Mouse (Mus musculus): ENCODE data around the gene Gm906. TPM values are rescaled to one million over a fixed set of nuclear protein-coding genes. Genes with fewer than 3 reads are reported as not detected.
"Not testable (repeated sequence)": the region's sequence is repeated elsewhere in the genome, so short reads cannot be mapped to it uniquely, and the experiment has no call there.

Gene Gm906
- total RNA-seq (2021) = not detected
- long read RNA-seq, experiment 1 = 0 reads
- long read RNA-seq, experiment 2 = 0 reads

GRCm38 (mm10) chr13:50250208-50250607 lies at the start of gene Gm906:
TSS of gene Gm906 (minus strand) at chr13:50250308.
- DNase-seq; H3K27ac ChIP-seq; H3K4me3 ChIP-seq; intact Hi-C loops (cut with DNase I): not testable (repeated sequence)

DNA sequence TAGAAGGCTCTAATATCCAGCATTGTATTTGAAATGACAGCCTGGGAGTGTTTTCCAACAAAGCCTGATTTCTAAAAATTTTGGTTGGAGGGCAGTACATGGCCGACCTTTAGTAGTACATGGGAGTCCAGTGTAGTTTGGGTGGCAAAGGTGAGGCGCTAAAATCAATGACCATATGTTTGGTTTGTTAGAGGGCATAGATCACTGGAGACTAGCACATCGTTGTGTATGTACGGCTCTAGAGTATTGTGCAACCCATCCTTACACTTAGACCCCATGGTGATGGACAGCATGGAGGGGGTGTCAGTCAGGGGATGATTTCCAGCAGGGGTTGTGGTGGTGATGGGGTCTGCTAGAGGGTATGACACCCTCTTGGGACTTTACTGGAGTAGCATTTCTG lies 33.2 kb upstream of the Gm906 start:
- H3K27ac ChIP-seq; DNase-seq; H3K4me3 ChIP-seq; intact Hi-C loops (cut with DNase I): not testable (repeated sequence)

DNA sequence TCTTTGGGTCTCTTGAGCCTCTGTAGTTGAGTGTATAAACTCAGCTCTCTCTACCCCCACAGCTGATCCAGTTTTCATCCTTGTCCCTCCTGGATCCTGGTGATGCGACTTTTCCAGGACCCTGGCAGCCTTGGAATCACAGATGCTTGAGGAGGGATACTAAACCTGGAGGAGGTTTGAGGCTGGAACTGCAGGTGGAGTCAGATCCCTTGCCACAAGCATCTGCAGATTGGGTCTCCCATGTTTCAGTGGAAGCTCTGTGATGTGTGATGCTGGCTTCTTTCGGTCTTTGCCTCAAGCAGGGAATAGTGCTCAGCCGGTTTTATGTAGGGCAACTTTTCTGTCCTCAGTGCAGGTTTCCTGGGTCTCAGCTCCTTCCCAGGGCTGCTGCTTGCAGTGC lies 13.6 kb downstream of the Gm906 start:
- no peak for DNase-seq
- no peak overlapping the region for H3K4me3 ChIP-seq
- TF ChIP-seq CTCF (IDR thresholded peaks at IDR 0.05) = no peak
- H3K27ac ChIP-seq = no peak overlapping the region
- intact Hi-C loops (cut with DNase I) = no loop called here

DNA sequence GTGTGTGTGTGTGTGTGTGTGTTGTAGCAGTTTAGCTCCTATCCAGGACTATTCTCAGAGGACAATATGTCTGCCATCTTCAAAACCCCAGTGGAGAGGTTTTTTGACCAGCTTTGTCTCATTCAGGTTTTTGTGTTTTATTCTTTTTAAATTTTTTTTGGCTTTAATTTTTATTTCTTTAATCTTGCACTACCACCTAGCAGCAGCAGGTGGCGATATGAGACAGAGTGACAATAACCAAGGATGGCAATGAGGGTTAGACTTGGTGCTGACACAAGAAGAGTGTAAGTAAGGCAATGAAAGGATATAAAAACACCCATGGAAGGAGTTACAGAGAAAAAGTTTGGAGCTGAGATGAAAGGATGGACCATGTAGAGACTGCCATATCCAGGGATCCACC lies 38.3 kb downstream of the Gm906 start:
- TF ChIP-seq CTCF (IDR thresholded peaks at IDR 0.05) = peak; percentile 66
- H3K27ac ChIP-seq; H3K4me3 ChIP-seq; intact Hi-C loops (cut with DNase I): not testable (repeated sequence)
- DNase-seq = peak; percentile 20

- intact Hi-C loops (cut with DNase I); H3K4me3 ChIP-seq: not testable (repeated sequence)
These were observed 39.9 kb downstream of the Gm906 start for GRCm38 (mm10) chr13:50210191-50210590.

GRCm38 (mm10) chr13:50209651-50210050 lies 40.5 kb downstream of the Gm906 start:
- intact Hi-C loops (cut with DNase I); H3K27ac ChIP-seq; H3K4me3 ChIP-seq; DNase-seq: not testable (repeated sequence)

More at GRCm38 (mm10) chr13:50210191-50210590, 39.9 kb downstream of the Gm906 start:
- not testable (repeated sequence) for DNase-seq, H3K27ac ChIP-seq

- intact Hi-C loops (cut with DNase I) = no loop called here
- no peak overlapping the region for H3K27ac ChIP-seq
- no peak for DNase-seq
- no peak overlapping the region for H3K4me3 ChIP-seq
- TF ChIP-seq CTCF (IDR thresholded peaks at IDR 0.05) = no peak
These were observed 42.1 kb downstream of the Gm906 start for GRCm38 (mm10) chr13:50207966-50208365.

- intact Hi-C loops (cut with DNase I); DNase-seq; H3K27ac ChIP-seq; H3K4me3 ChIP-seq: not testable (repeated sequence)
These were observed 53.3 kb downstream of the Gm906 start for GRCm38 (mm10) chr13:50196831-50197230.

Small RNA genes within 50 kb of the gene (microRNA-seq; reads per million reads assigned to microRNA genes)
- gene Gm24017 = not detected

Other genes with a start within 250 kb of the Gm906 start
- gene Fbxw17, start 167.6 kb upstream of the Gm906 start, total RNA-seq (2021) = 1 to 10 TPM; 4.2 to 5.4 TPM
- gene Gm47429, start 193.6 kb upstream of the Gm906 start, total RNA-seq (2021) = not detected
- not detected for gene Nutm2, start 217.0 kb upstream of the Gm906 start, total RNA-seq (2021)